Mouse (Mus musculus): Measurements from ENCODE around the gene Glul. TPM values are rescaled to one million over a fixed set of nuclear protein-coding genes. Genes with fewer than 3 reads are reported as not detected.

Gene Glul
- polyA plus RNA-seq, 1 experiment from 2014 or later, result 105 TPM

DNA sequence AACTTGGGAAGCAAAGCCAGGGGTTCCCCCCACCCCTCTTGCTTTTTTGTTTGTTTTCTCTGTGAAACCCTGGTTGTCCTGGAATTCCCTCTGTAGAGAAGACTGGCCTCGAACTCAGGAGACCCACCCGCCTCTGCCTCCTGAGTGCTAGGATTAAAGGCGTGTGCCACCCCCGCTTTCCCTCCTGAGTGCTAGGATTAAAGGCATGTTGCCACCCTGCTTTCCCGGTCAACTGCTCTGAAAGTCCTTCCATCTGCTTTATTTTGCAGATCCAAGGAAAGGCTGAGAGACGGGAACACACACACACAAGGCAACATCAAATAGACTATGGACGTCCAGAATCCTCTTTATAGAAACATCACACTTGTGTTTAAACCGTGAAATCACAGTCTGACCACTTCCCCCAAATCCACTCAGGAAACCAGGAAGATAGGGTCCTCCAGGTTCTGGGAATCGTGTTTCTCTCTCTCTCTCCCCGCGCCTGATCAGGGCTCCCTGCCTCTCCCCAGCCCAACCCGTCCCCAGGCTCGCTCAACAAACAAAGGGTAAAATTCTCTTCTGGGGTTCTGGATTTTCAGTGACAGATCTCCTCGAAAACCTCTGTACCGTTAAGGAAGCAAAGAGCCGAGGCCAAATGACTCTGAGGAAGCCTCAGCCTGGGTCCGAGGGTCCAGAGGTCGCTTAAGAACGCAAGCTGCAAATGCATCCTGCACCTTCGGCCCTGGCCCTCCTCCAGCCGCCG is 584 bp upstream of the Glul start:
- Histone ChIP-seq H3K9me3 (no peaks in the 10 kb centered on the region), H3K4me2 (peak overlapping the region; percentile 76), H3K36me3 (peaks cover 17% of the 10 kb centered on the region), H3K27me3 (peaks cover 2% of the 10 kb centered on the region; the same call in 1 of the 2 replicates), H3K4me3 (peak overlapping the region; percentile 63), H3K9ac (peak overlapping the region; percentile 46), H3K4me1 (peaks cover 17% of the 10 kb centered on the region), H3K27ac (peak overlapping the region; percentile 96)
- ATAC-seq (ENCODE audit: borderline replicate concordance, extremely low read depth, low FRiP score, low TSS enrichment), result peak; percentile 27
- WGBS, result 21% methylated on average over 22 of the region's 22 CpGs

DNA sequence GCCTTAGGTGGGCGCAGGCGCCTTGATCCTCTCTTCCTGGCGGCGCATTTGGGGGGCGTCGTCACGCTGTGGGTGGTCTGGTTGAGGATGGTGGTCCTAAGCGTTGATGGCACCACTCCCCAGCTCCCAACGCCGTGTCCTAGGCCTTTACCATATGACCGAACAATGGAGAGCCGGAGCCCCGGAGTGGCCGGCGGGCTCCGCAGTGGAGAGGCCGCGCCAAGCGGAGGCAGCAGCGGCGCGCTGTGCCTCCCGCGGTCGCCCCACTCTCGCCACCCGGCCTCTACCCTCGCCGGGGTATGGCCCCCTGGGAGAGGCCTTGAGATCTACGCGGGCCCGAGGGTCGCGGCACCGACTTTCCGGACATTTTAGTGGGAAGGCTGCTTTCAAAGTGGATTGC is 637 bp downstream of the Glul start:
- H3K4me2 ChIP-seq, result peak overlapping the region; percentile 76
- 0% methylated on average over 29 of the region's 36 CpGs for WGBS
- H3K4me1 ChIP-seq, result peaks cover 11% of the 10 kb centered on the region
- H3K27me3 ChIP-seq, result no peaks in the 10 kb centered on the region
- peak overlapping the region; percentile 96 for H3K27ac ChIP-seq
- ATAC-seq (ENCODE audit: borderline replicate concordance, extremely low read depth, low FRiP score, low TSS enrichment), result peak; percentile 32
- H3K9ac ChIP-seq, result peak overlapping the region; percentile 70
- H3K9me3 ChIP-seq, result no peaks in the 10 kb centered on the region
- peaks cover 29% of the 10 kb centered on the region for H3K36me3 ChIP-seq
- peak overlapping the region; percentile 63 for H3K4me3 ChIP-seq

DNA sequence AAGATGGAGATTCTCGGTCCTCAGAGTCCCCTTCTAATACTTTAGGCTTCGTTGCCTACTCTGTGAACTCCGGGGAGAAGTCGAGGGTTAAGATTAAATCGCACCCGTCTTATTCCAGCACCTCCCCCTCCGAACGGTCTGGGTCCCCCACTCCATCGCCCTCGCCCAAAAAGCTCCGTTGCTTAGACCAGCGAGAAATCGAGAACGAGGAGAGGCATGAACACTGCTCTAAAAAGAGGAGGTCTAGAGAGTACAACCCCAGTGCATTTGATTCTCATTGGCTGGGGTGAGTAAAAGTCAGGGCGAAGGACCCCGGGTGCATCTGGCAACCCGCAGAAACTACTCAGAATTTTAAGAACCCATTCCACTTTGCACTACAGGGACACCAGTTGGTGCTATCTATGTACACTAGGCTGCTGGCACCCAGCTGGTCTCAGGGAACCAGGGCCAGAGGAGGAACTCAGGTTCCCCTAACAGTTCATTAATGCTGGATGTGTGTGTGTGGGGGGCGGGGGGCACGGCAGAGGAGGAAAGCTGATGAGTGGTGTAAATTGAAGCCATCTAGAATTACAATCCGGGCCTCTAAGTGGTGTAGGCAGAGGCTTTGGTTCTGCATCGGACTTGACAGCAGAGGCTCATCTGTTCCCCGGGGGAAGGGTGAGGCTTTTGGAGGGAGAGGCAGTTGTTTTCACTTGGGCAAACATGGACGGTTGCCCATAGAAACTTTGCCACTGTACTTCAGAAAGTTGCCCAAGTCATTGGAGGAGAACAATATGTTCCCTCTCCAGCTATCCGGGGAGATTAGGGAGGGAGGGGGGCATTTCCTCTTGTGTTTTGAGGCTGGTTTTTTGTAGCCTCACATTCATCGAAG is 1.4 kb downstream of the Glul start:
- WGBS, result 1% methylated on average over 25 of the region's 25 CpGs
- peak overlapping the region; percentile 63 for H3K4me3 ChIP-seq
- H3K9ac ChIP-seq, result peak overlapping the region; percentile 70
- H3K4me2 ChIP-seq, result peak overlapping the region; percentile 76
- H3K27ac ChIP-seq, result peak overlapping the region; percentile 96
- peaks cover 34% of the 10 kb centered on the region for H3K36me3 ChIP-seq
- no peaks in the 10 kb centered on the region for H3K9me3 ChIP-seq
- no peaks in the 10 kb centered on the region for H3K27me3 ChIP-seq
- H3K4me1 ChIP-seq, result peaks cover 11% of the 10 kb centered on the region
- ATAC-seq (ENCODE audit: borderline replicate concordance, extremely low read depth, low FRiP score, low TSS enrichment), result no peak

DNA sequence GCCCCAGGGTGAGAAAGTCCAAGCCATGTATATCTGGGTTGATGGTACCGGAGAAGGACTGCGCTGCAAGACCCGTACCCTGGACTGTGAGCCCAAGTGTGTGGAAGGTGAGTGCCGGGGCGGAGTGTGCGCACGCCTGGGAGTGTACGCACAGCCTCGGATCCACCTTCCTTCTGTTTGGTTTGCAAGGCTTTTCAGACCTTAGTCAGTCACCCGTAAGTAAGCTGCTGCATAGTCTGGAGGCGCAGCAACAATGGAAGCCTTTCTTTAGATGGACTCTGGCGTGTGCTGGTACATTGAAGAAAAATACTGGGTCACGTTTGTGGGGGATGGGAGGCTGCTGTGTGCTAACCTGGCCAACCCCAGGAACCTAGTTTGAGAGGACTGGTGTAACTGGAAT is 3.3 kb downstream of the Glul start:
- H3K4me3 ChIP-seq, result no peak overlapping the region
- peaks cover 53% of the 10 kb centered on the region for H3K36me3 ChIP-seq
- no peak for ATAC-seq (ENCODE audit: borderline replicate concordance, extremely low read depth, low FRiP score, low TSS enrichment)
- no peak overlapping the region for H3K9ac ChIP-seq
- no peaks in the 10 kb centered on the region for H3K9me3 ChIP-seq
- H3K4me1 ChIP-seq, result peaks cover 11% of the 10 kb centered on the region
- no peaks in the 10 kb centered on the region for H3K27me3 ChIP-seq
- 84% methylated on average over 13 of the region's 13 CpGs for WGBS
- no peak overlapping the region for H3K27ac ChIP-seq
- no peak overlapping the region for H3K4me2 ChIP-seq

DNA sequence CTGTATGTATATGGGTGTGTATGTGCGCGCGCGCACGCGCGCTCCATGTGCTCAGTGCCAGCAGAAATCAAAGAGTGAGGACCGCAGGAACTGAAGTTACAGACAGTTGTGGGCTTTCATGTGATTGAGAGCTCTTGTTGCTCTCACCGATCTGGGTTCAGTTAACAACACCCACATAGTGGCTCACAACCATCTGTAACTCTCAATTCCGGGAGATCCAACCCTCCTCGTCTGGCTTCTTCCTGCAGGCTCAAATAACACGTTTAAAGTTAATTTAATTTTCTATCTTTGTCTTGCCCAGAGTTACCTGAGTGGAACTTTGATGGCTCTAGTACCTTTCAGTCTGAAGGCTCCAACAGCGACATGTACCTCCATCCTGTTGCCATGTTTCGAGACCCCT is 4.5 kb downstream of the Glul start:
- Histone ChIP-seq H3K4me1 (peaks cover 11% of the 10 kb centered on the region), H3K9ac (no peak overlapping the region), H3K4me3 (no peak overlapping the region), H3K27ac (no peak overlapping the region), H3K9me3 (no peaks in the 10 kb centered on the region), H3K27me3 (no peaks in the 10 kb centered on the region), H3K4me2 (no peak overlapping the region), H3K36me3 (peaks cover 59% of the 10 kb centered on the region)
- no peak for ATAC-seq (ENCODE audit: borderline replicate concordance, extremely low read depth, low FRiP score, low TSS enrichment)
- WGBS, result 91% methylated on average over 14 of the region's 14 CpGs

DNA sequence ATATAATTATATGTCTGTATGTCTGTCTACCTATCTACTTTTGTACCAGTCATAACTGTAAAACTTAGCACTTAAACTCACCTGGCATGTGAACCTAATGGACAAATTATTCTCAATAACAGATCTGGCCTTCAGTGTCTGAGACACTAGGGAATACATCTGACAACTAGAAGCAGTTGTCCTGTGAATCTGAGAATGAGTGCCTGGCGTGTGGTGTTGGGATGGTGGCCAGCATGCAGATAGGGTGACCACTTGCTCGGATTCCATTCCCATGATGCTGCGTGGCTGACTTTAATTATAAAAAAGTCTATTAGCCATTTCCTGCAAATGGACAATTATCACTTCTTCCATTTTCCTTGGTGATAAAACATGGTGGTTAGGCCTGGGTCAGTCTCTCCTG is 6.1 kb downstream of the Glul start:
- Histone ChIP-seq H3K4me2 (no peak overlapping the region), H3K27me3 (no peaks in the 10 kb centered on the region), H3K4me1 (peaks cover 23% of the 10 kb centered on the region), H3K9me3 (no peaks in the 10 kb centered on the region), H3K9ac (no peak overlapping the region), H3K4me3 (no peak overlapping the region), H3K27ac (no peak overlapping the region), H3K36me3 (peaks cover 62% of the 10 kb centered on the region)
- 93% methylated on average over 3 of the region's 3 CpGs for WGBS
- ATAC-seq (ENCODE audit: borderline replicate concordance, extremely low read depth, low FRiP score, low TSS enrichment), result no peak

DNA sequence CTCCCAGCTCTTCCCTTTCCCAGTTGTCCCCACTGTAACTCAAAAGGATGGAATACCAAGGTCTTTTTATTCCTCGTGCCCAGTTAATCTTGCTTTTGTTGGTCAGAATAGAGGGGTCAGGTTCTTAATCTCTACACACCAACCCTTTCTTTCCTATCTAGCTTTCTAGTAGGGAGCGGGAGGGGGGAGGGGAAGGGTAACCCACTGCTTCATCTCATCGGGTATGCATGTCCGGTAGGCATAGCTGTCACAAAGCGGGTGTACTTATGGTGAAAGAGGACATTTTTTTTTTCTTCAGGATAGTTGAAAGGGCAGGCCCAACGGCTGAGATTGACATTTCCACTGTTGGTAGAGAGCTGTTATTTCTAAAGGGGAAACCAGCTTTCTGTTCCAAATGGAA is 8.5 kb downstream of the Glul start:
- Histone ChIP-seq H3K36me3 (peaks cover 55% of the 10 kb centered on the region), H3K4me1 (peaks cover 14% of the 10 kb centered on the region), H3K4me3 (no peak overlapping the region), H3K9me3 (no peaks in the 10 kb centered on the region), H3K27ac (no peak overlapping the region), H3K9ac (no peak overlapping the region), H3K4me2 (no peak overlapping the region), H3K27me3 (no peaks in the 10 kb centered on the region)
- WGBS, result 85% methylated on average over 6 of the region's 6 CpGs
- no peak for ATAC-seq (ENCODE audit: borderline replicate concordance, extremely low read depth, low FRiP score, low TSS enrichment)

DNA sequence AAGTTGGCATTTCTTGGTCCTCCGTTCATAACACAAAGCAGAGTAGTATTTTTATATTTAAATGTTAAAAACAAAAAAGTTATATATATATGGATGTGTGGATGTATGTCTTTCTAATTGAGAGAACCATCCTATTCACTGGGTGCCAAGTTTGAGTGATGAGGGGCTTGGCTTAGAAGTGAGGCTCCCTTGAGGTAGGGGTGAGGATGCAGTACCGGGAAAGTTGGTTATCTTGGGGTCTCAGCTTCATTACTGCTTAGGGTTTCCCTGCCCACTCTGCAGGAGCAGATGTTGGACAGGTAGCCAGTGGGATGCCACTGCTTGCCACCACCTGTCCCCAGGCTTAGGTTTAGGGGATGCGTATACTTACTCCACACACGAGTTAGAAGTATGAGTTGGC is 9.0 kb downstream of the Glul start:
- Histone ChIP-seq H3K4me3 (no peak overlapping the region), H3K36me3 (peaks cover 50% of the 10 kb centered on the region), H3K27ac (no peak overlapping the region), H3K27me3 (no peaks in the 10 kb centered on the region), H3K4me1 (peaks cover 14% of the 10 kb centered on the region), H3K4me2 (no peak overlapping the region), H3K9ac (no peak overlapping the region), H3K9me3 (no peaks in the 10 kb centered on the region)
- 76% methylated on average over 4 of the region's 4 CpGs for whole genome bisulfite sequencing
- ATAC-seq (ENCODE audit: borderline replicate concordance, extremely low read depth, low FRiP score, low TSS enrichment), result no peak

DNA sequence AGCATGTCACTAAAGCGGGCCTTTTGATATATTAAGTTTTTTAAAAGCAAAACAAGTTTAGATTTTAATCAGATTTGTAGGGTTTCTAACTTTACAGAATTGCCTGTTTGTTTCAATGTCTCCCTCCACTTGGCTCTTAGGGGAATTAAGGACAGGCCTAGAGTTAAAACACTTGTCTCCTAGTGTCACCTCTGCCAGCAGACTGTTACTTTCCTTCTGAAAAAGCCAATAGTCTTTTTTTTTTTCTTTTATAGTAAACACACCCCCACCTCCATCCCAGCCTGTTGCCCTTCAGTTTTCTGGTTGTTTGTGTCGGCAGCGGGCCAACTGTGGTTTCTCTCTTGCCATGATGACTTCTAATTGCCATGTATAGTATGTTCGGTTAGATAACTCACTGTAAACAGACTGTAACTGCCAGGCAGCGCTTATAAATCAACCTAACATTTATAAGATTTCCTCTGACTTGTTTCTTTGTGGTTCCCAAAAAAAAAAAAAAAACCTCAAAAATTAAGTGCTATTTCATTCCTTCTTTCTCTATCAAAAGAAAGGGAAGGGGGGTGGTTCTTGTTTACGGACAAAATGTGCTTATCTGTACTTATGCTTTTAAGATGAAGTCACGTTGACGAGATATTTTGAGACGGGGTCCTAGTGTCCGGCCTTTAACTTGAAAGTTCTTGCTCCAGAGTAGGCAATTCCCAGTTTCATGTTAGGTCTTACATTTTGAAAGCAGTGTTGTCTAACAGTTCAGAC is 9.6 kb downstream of the Glul start:
- 47% methylated on average over 10 of the region's 10 CpGs for WGBS
- Histone ChIP-seq H3K4me3 (no peak overlapping the region), H3K4me2 (no peak overlapping the region), H3K36me3 (peaks cover 44% of the 10 kb centered on the region), H3K27me3 (no peaks in the 10 kb centered on the region), H3K4me1 (peaks cover 14% of the 10 kb centered on the region), H3K9me3 (no peaks in the 10 kb centered on the region), H3K27ac (peak overlapping the region; percentile 50), H3K9ac (no peak overlapping the region)
- peak; percentile 68; the same call in 1 of the 2 replicates for ATAC-seq (ENCODE audit: borderline replicate concordance, extremely low read depth, low FRiP score, low TSS enrichment)

DNA sequence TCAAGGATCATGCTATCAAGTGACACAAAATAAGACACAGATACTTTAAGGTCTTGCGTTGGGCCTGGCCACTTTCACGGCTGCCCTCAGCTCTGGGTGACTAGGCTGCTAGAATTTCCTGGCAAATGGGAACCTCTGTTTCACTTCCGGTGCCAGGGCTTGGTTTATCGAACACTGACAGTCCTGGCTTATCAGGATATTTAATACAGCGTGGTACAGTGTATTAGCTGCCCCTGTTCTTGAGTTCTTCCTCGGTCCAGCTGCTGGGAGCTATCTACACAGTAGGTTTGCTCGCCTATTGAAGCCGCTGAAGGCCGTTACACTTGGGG is 10.2 kb downstream of the Glul start:
- no peaks in the 10 kb centered on the region for H3K9me3 ChIP-seq
- H3K27me3 ChIP-seq, result no peaks in the 10 kb centered on the region
- 63% methylated on average over 9 of the region's 9 CpGs for WGBS
- H3K36me3 ChIP-seq, result peaks cover 38% of the 10 kb centered on the region
- no peak overlapping the region for H3K9ac ChIP-seq
- no peak overlapping the region for H3K4me2 ChIP-seq
- H3K4me3 ChIP-seq, result no peak overlapping the region
- peak overlapping the region; percentile 50 for H3K27ac ChIP-seq
- H3K4me1 ChIP-seq, result peaks cover 14% of the 10 kb centered on the region
- ATAC-seq (ENCODE audit: borderline replicate concordance, extremely low read depth, low FRiP score, low TSS enrichment), result no peak

DNA sequence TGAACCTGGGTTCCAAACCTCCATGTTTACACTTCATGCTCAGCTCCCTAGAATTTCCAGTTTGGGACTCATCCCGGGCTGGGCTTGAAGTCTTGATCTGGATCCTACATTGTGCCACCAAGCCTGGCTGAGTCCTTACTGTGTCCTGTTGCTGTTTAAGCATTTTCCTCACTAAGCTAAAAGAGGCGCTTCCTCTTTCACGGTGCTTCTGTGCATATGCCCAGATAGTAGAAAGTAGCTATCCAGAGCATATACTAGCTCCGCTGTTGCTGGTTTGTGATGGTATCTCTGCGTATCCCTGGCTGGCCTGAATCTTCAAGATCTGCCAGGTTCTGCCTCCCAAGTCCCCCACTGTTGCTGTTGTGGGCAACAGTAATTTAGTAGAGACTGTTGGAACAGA is 10.7 kb downstream of the Glul start:
- no peak overlapping the region for H3K4me3 ChIP-seq
- H3K9ac ChIP-seq, result no peak overlapping the region
- H3K27me3 ChIP-seq, result no peaks in the 10 kb centered on the region
- no peak overlapping the region for H3K27ac ChIP-seq
- peaks cover 33% of the 10 kb centered on the region for H3K36me3 ChIP-seq
- WGBS, result 77% methylated on average over 5 of the region's 5 CpGs
- H3K4me2 ChIP-seq, result no peak overlapping the region
- ATAC-seq (ENCODE audit: borderline replicate concordance, extremely low read depth, low FRiP score, low TSS enrichment), result no peak
- H3K4me1 ChIP-seq, result peaks cover 14% of the 10 kb centered on the region
- H3K9me3 ChIP-seq, result no peaks in the 10 kb centered on the region

Measured in lung, embryonic 15.5 days (tissue).